Mouse (Mus musculus) heart, postnatal 0 days (tissue): ENCODE data around the gene Cd8a.

Experiments
- CTCF ChIP-seq: IDR thresholded peaks from 2 replicates; pipeline ENCODE4 v1.5.1; 2016; ENCODE audit warnings: antibody characterized with exemption, control low read depth, low read depth
- EP300 ChIP-seq: IDR thresholded peaks from 2 replicates; pipeline ENCODE4 v1.6.1; 2016; ENCODE audit warnings: antibody characterized with exemption, low read depth

- no peak for TF ChIP-seq EP300
- TF ChIP-seq CTCF: no peak
Measured at GRCm38 (mm10) chr6:71360751-71361150, 12.5 kb upstream of the Cd8a start.
